Mouse (Mus musculus) ES-Bruce4 (cell line): Measurements from ENCODE around the gene Mat2a.

Experiments used
- CTCF ChIP-seq: IDR thresholded peaks from one replicate; pipeline ENCODE4 v1.8.1; 2011; ENCODE audit warnings: low read depth, low read length
- POLR2A ChIP-seq: IDR thresholded peaks from one replicate; pipeline ENCODE4 v1.8.1; 2011; ENCODE audit warnings: low read length; ENCODE audit not compliant: insufficient read depth

- TF ChIP-seq CTCF (no peak), POLR2A (no peak)
These were observed 41.0 kb upstream of the Mat2a start for GRCm38 (mm10) chr6:72480422-72480702.
